Mouse (Mus musculus) intestine, postnatal 0 days (tissue): ENCODE measurements around the gene Fermt3. TPM values are rescaled to one million over a fixed set of nuclear protein-coding genes. Genes with fewer than 3 reads are reported as not detected.

ENCODE experiments used
- ATAC-seq: fragments of 200-750 bp; cut with Nextera tagmentation; 2 replicates; pipeline ENCODE4 v1.8.0; 2017; ENCODE audit warnings: mild to moderate bottlenecking, moderate TSS enrichment, moderate library complexity
- H3K27ac ChIP-seq: fragments of 300-500 bp; sonication (generic); 2 replicates; pipeline ENCODE4 v1.5.1; 2014; ENCODE audit warnings: mild to moderate bottlenecking, low read depth, low read length, moderate library complexity
- H3K27me3 ChIP-seq: fragments of 300-500 bp; sonication (generic); replicated peaks from 2 replicates; pipeline ENCODE4 v1.6.1; 2014; ENCODE audit warnings: low read length, mixed read lengths; ENCODE audit not compliant: control insufficient read depth, insufficient read depth
- H3K36me3 ChIP-seq: fragments of 300-500 bp; sonication (generic); 2 replicates; pipeline ENCODE4 v1.6.1; 2014; ENCODE audit warnings: mild to moderate bottlenecking, moderate library complexity; ENCODE audit not compliant: control insufficient read depth, insufficient read depth
- H3K4me1 ChIP-seq: fragments of 300-500 bp; sonication (generic); replicated peaks from 2 replicates; pipeline ENCODE4 v1.6.1; 2014; ENCODE audit warnings: antibody characterized with exemption, low read length, mixed read lengths; ENCODE audit not compliant: control insufficient read depth, insufficient read depth
- H3K4me2 ChIP-seq: fragments of 300-500 bp; sonication (generic); replicated peaks from 2 replicates; pipeline ENCODE4 v1.6.1; 2014; ENCODE audit warnings: low read depth, mild to moderate bottlenecking, moderate library complexity
- H3K4me3 ChIP-seq: fragments of 300-500 bp; sonication (generic); 2 replicates; pipeline ENCODE4 v1.5.1; 2014; ENCODE audit warnings: low read depth, low read length
- H3K9ac ChIP-seq: fragments of 300-500 bp; sonication (generic); 2 replicates; pipeline ENCODE4 v1.6.1; 2014; ENCODE audit warnings: mild to moderate bottlenecking, low read depth, low read length
- H3K9me3 ChIP-seq: fragments of 300-500 bp; sonication (generic); 2 replicates; pipeline ENCODE4 v1.6.1; 2016; ENCODE audit warnings: mixed run types; ENCODE audit not compliant: control insufficient read depth
- CTCF ChIP-seq: sonication (generic); IDR thresholded peaks from 2 replicates; pipeline ENCODE4 v1.5.1; 2016; ENCODE audit warnings: low read depth, mild to moderate bottlenecking, control low read depth, antibody characterized with exemption, moderate library complexity
- WGBS: fragments of 180-500 bp; shearing (Covaris S2); extraction: QIAGEN DNeasy Blood & Tissue Kit; methylation state at CpG from one replicate; pipeline ENCODE4 v1.1.7; 2014; 5-methylcytosine and 5-hydroxymethylcytosine counted together
- polyA plus RNA-seq: library from polyadenylated mRNA; unstranded; fragments of >200 nt; fragmentation: Nextera tagmentation; extraction: Ambion mirVana; gene quantifications from 2 replicates; pipeline ENCODE4 v1.2.1, GENCODE M21; 2015

The Fermt3 gene
- polyA plus RNA-seq, 1 experiment from 2014 or later, result 8.9 TPM

- Histone ChIP-seq H3K9ac (no peak overlapping the region), H3K27ac (0 out of 2 replicates have a peak overlapping the region, but pooled peaks have one; percentile 11)
- peak; percentile 20; the same call in 1 of the 2 replicates for ATAC-seq
Measured at GRCm38 (mm10) chr19:6949532-6949931, 69.7 kb downstream of the Fermt3 start.

More at GRCm38 (mm10) chr19:6949532-6949931, 69.7 kb downstream of the Fermt3 start:
- H3K4me2 ChIP-seq, result peak overlapping the region; percentile 27; the same call in 1 of the 2 replicates
- no peak overlapping the region for H3K4me3 ChIP-seq
- 57% methylated on average over 5 of the region's 5 CpGs for WGBS
- H3K4me1 ChIP-seq, result peaks cover 6% of the 10 kb centered on the region; the same call in 1 of the 2 replicates
- no peaks in the 10 kb centered on the region for H3K9me3 ChIP-seq
- H3K27me3 ChIP-seq, result no peaks in the 10 kb centered on the region
- TF ChIP-seq CTCF, result no peak
- peaks cover 21% of the 10 kb centered on the region for H3K36me3 ChIP-seq

Other genes with a start within 250 kb of the Fermt3 start
- gene Rps6ka4, start 178.8 kb downstream of the Fermt3 start, polyA plus RNA-seq, result 15.7 and 16.7 TPM in 2 replicates
- gene Ccdc88b, start 161.3 kb downstream of the Fermt3 start, polyA plus RNA-seq, result 1.4 and 1.7 TPM in 2 replicates
- 52.0 and 54.4 TPM in 2 replicates for gene Trmt112, start 109.8 kb downstream of the Fermt3 start, polyA plus RNA-seq
- 910 and 912 TPM in 2 replicates for gene Prdx5, start 109.4 kb downstream of the Fermt3 start, polyA plus RNA-seq
- 63.6 TPM in 2 replicates for gene Esrra, start 97.7 kb downstream of the Fermt3 start, polyA plus RNA-seq
- 0.65 and 0.76 TPM in 2 replicates for gene Catsperz, start 94.1 kb downstream of the Fermt3 start, polyA plus RNA-seq
- gene Kcnk4, start 85.0 kb downstream of the Fermt3 start, polyA plus RNA-seq, result 0.21 and 0.38 TPM in 2 replicates
- gene Bad, start 77.6 kb downstream of the Fermt3 start, polyA plus RNA-seq, result 66.2 and 70.1 TPM in 2 replicates
- 20.0 and 20.9 TPM in 2 replicates for gene Gpr137, start 77.0 kb downstream of the Fermt3 start, polyA plus RNA-seq
- 102 and 105 TPM in 2 replicates for gene Ppp1r14b, start 44.5 kb downstream of the Fermt3 start, polyA plus RNA-seq
- 107 and 123 TPM in 2 replicates for gene Plcb3, start 43.0 kb downstream of the Fermt3 start, polyA plus RNA-seq
- 135 and 142 TPM in 2 replicates for gene Fkbp2, start 39.0 kb downstream of the Fermt3 start, polyA plus RNA-seq
- 23.2 and 25.2 TPM in 2 replicates for gene Vegfb, start 31.8 kb downstream of the Fermt3 start, polyA plus RNA-seq
- 32.3 and 35.1 TPM in 2 replicates for gene Dnajc4, start 26.9 kb downstream of the Fermt3 start, polyA plus RNA-seq
- gene Nudt22, start 23.4 kb downstream of the Fermt3 start, polyA plus RNA-seq, result 50.4 and 51.9 TPM in 2 replicates
- 7.6 and 10.2 TPM in 2 replicates for gene Trpt1, start 23.3 kb downstream of the Fermt3 start, polyA plus RNA-seq
- gene Stip1, start 20.5 kb upstream of the Fermt3 start, polyA plus RNA-seq, result 46.2 and 47.8 TPM in 2 replicates
- 14.4 and 15.1 TPM in 2 replicates for gene Macrod1, start 37.3 kb upstream of the Fermt3 start, polyA plus RNA-seq
- gene Flrt1, start 86.3 kb upstream of the Fermt3 start, polyA plus RNA-seq, result 0.75 and 0.82 TPM in 2 replicates
- 121 and 126 TPM in 2 replicates for gene Otub1, start 186.8 kb upstream of the Fermt3 start, polyA plus RNA-seq
- 2,194 and 2,204 TPM in 2 replicates for gene Cox8a, start 198.1 kb upstream of the Fermt3 start, polyA plus RNA-seq
- gene Naa40, start 221.7 kb upstream of the Fermt3 start, polyA plus RNA-seq, result 18.6 and 19.7 TPM in 2 replicates
- 1.5 and 2.2 TPM in 2 replicates for gene Rcor2, start 247.9 kb upstream of the Fermt3 start, polyA plus RNA-seq